33 mouse cellular contexts compared by ENCODE assay signal in genomic region chr1:21304174-21304573, GRCm38 (mm10). TPM values are rescaled to one million over a fixed set of nuclear protein-coding genes. Genes with fewer than 3 reads are reported as not detected.
A peak's percentile ranks its signal among the peaks of the same experiment; 100 is the strongest.
DNase-seq lines count a peak whose midpoint lies in the region; ATAC-seq lines count a peak whose summit lies in the region.
"Had no signal": no experiment of that assay in that cellular context is flagged by ENCODE, and none has a peak within 500 bp of the region (broad histone marks: within the 10 kb centered on the region; RNA-seq: fewer than 3 reads in every experiment).

No protein-coding gene starts in this region.

- ATAC-seq in CD4-positive, CD25-positive, alpha-beta regulatory T cell, adult 4 months = peak; percentile 63
- ATAC-seq in inflammation-experienced regulatory T-cells, adult 6 months = peak; percentile 51
- ATAC-seq: forebrain, embryonic 14.5 days; forebrain, postnatal 0 days; hindbrain, embryonic 16.5 days; intestine, postnatal 0 days had no signal

- DNase-seq in heart, adult 11 months = peak; percentile 4
- DNase-seq in heart, postnatal 10 days = no peak
- DNase-seq in lung, postnatal 10 days = no peak
- DNase-seq in right cerebral cortex, postnatal 14 days = no peak
- DNase-seq: adrenal gland, postnatal 10 days; cerebellum, adult 11 months; cerebellum, adult 2 months; cerebellum, adult 9-11 months; cerebellum, postnatal 25 days; forebrain, postnatal 0 days; gastrocnemius, adult 2 months; gastrocnemius, postnatal 14 days; heart, adult 2 months; heart, postnatal 36 days had no signal

- intact Hi-C loops in heart, postnatal 10 days (cut with DNase I) = no loop called here

RNA-seq across cellular contexts. Expression of gene Khdc1a, which starts 45.3 kb away (rescaled TPM):
- total RNA-seq in heart, postnatal 10 days (2021) = not detected
- polyA plus RNA-seq in CD4-positive, CD25-positive, alpha-beta regulatory T cell, adult 4 months (2017; shearing (Covaris generic)) = 1 to 10 TPM; 1.9 to 2.1 TPM
- 1 to 10 TPM in 1 of 3 experiments, under 1 TPM in 1, not detected in 1; 0.71 to 1.9 TPM for polyA plus RNA-seq in inflammation-experienced regulatory T-cells, adult 6 months (2017; shearing (Covaris generic))
- total RNA-seq: adrenal gland, adult 18-20 months; adrenal gland, postnatal 10 days; adrenal gland, postnatal 36 days; common myeloid progenitor, adult 5-6 weeks; ES-E14; forebrain, postnatal 0 days; gastrocnemius, adult 2 months; gastrocnemius, postnatal 14 days; heart, adult 2 months; heart, postnatal 36 days had no signal
- polyA plus RNA-seq: cerebellum, adult 2 months; embryonic facial prominence, embryonic 12.5 days; embryonic facial prominence, embryonic 15.5 days; forebrain, embryonic 11.5 days; forebrain, embryonic 14.5 days; forebrain, postnatal 0 days; frontal cortex, adult 2 months; heart, adult 2 months; heart, embryonic 10.5 days; heart, embryonic 14.5 days; heart, postnatal 0 days; hindbrain, embryonic 10.5 days; hindbrain, embryonic 13.5 days; hindbrain, embryonic 16.5 days; intestine, embryonic 14.5 days; intestine, postnatal 0 days had no signal
